Mouse (Mus musculus) liver, postnatal 0 days (tissue): ENCODE measurements at regions not wholly inside any gene's neighbourhood (a gene's known extent, or its start where the extent isn't known, plus 50 kb on each side); places are given as distances from the start of the nearest gene placed in this dataset.

Experiments
- CTCF ChIP-seq: sonication (generic); IDR thresholded peaks from 2 replicates; pipeline ENCODE4 v1.5.1; 2016; ENCODE audit warnings: antibody characterized with exemption, low read depth
- EP300 ChIP-seq: IDR thresholded peaks from 2 replicates; pipeline ENCODE4 v1.6.1; 2016; ENCODE audit warnings: antibody characterized with exemption, low read depth, mild to moderate bottlenecking

DNA sequence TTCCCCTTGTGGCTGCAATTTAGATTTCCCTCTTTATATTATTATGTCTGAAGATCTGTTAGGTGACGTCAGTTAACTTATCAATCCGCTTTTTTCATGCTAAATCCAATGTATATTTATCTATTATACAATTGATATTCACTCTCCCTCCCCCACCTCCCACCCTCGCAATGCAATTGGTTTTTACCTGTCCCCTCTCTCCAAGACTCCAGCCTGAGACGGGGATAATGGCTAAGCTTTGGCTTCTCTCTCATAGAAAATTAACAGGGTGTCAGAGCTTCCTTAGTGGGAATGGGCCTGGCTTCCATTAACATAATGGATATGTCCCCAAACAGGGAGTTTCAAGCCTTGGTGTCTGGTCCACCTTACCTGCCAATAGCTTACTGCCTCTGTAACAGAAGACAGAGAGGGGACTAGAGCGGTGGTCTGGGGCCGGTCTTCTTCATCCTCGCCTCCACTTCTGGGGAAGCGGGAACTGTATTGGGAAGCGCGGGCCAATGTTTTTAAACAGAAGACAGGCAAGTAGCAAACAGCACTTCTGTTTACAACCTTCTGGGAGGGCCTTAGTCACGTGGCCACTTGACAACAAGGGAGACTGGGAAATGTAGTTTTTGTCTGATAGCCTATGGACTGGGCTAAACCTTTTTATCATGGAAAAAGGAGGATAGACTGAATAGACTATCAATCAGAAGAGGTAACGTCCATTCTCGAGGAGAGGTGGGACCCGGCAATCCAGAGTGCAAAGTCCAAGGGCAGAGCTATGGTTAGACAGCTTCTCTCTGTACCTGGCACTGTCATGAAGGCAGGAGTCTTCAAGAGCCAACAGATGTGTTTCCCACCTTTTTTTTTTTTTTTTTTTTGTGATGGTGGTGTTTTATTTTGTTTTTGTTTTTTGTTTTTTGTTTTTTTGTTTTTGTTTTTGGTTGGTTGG lies 312.1 kb downstream of the Zfp706 start:
- TF ChIP-seq CTCF = no peak
- TF ChIP-seq EP300 = no peak
